Mouse (Mus musculus) central nervous system, embryonic 14 days (tissue): Measurements from ENCODE around the gene Thada. TPM values are rescaled to one million over a fixed set of nuclear protein-coding genes. Genes with fewer than 3 reads are reported as not detected.

ENCODE experiments used
- polyA plus RNA-seq: library from polyadenylated mRNA; depleted of rRNA; stranded (reverse); fragments of >200 nt; gene quantifications from 2 replicates; pipeline ENCODE4 v1.2.3, GENCODE M21; 2012; rRNA removed

Thada gene
- polyA plus RNA-seq = 6.1 and 6.8 TPM in 2 replicates

GRCm38 (mm10) chr17:84465753-84466608, at the start of gene Thada:
TSS of gene Thada (minus strand) at chr17:84466205.

GRCm38 (mm10) chr17:84511682-84512515, 45.9 kb upstream of the Thada start, which contains the start of gene Plekhh2:
TSS of gene Plekhh2 (plus strand) at chr17:84511895.

GRCm38 (mm10) chr17:84187727-84188373, 278.2 kb downstream of the Thada start, which contains the start of gene Zfp36l2:
TSS of gene Zfp36l2 (minus strand) at chr17:84187947.

Other genes with a start within 250 kb of the Thada start
- 4.0 and 7.3 TPM in 2 replicates for gene Plekhh2, start 45.7 kb upstream of the Thada start, polyA plus RNA-seq
- gene Dync2li1, start 160.3 kb upstream of the Thada start, polyA plus RNA-seq = 25.3 and 26.9 TPM in 2 replicates
- 0.35 and 0.43 TPM in 2 replicates for gene Abcg8, start 210.1 kb upstream of the Thada start, polyA plus RNA-seq
- 2.6 and 3.1 TPM in 2 replicates for gene Abcg5, start 216.8 kb upstream of the Thada start, polyA plus RNA-seq